Mouse (Mus musculus) forebrain, embryonic 10.5 days (tissue): ENCODE data around the gene Clec16a. TPM values are rescaled to one million over a fixed set of nuclear protein-coding genes. Genes with fewer than 3 reads are reported as not detected.

ENCODE experiments used
- DNase-seq: peaks from one replicate; pipeline ENCODE4 v3.0.0-alpha.2; 2017; ENCODE audit warnings: low spot score; ENCODE audit errors: extremely low spot score
- H3K27ac ChIP-seq: fragments of 300-500 bp; sonication (generic); 2 replicates; pipeline ENCODE4 v1.5.1; 2016; ENCODE audit warnings: mild to moderate bottlenecking
- H3K27me3 ChIP-seq: fragments of 300-500 bp; sonication (generic); 2 replicates; pipeline ENCODE4 v1.6.1; 2016; ENCODE audit warnings: mild to moderate bottlenecking; ENCODE audit not compliant: poor library complexity, severe bottlenecking
- H3K36me3 ChIP-seq: fragments of 300-500 bp; sonication (generic); replicated peaks from 2 replicates; pipeline ENCODE4 v1.6.1; 2016; ENCODE audit warnings: mild to moderate bottlenecking, moderate library complexity
- H3K4me1 ChIP-seq: fragments of 300-500 bp; sonication (generic); 2 replicates; pipeline ENCODE4 v1.6.1; 2016
- H3K4me3 ChIP-seq: fragments of 300-500 bp; sonication (generic); 2 replicates; pipeline ENCODE4 v1.5.1; 2016; ENCODE audit warnings: mild to moderate bottlenecking, moderate library complexity
- H3K9me3 ChIP-seq: fragments of 300-500 bp; sonication (generic); 2 replicates; pipeline ENCODE4 v1.6.1; 2016; ENCODE audit warnings: mild to moderate bottlenecking, moderate library complexity
- WGBS: fragments of 180-500 bp; shearing (Covaris S2); methylation state at CpG from one replicate; pipeline ENCODE4 v1.1.7; 2016; 5-methylcytosine and 5-hydroxymethylcytosine counted together
- polyA plus RNA-seq: library from polyadenylated mRNA; unstranded; fragments of >200 nt; fragmentation: Nextera tagmentation; extraction: Ambion mirVana; gene quantifications from 2 replicates; pipeline ENCODE4 v1.2.1, GENCODE M21; 2016

Clec16a gene
- polyA plus RNA-seq, 1 experiment from 2014 or later, result 29.7 TPM

DNA sequence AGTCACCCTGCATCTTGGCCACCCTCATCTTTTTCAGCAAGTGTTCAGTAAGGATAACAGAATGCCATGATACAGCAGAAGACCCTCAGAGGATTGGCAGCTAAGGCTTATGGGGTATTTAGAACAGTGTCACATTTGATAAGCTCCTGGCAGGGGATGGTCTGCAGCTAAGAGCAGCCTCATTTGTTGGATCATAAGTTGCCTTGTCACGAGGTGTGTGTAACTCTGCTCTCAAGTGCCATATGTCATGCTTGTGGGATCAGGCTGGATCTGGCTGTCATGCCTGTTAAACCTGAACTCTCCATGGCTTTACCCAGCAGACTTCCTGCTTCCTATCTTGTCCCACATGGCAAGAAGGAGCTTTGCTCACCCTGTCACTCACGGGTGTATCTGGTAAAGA lies 116.2 kb downstream of the Clec16a start:
- Histone ChIP-seq H3K4me3 (no peak overlapping the region), H3K36me3 (no peaks in the 10 kb centered on the region), H3K4me1 (peaks cover 37% of the 10 kb centered on the region), H3K27ac (no peak overlapping the region), H3K9me3 (no peaks in the 10 kb centered on the region), H3K27me3 (no peaks in the 10 kb centered on the region; the same call in 1 of the 2 replicates)
- no peak for DNase-seq
- 79% methylated on average over 2 of the region's 2 CpGs for WGBS

DNA sequence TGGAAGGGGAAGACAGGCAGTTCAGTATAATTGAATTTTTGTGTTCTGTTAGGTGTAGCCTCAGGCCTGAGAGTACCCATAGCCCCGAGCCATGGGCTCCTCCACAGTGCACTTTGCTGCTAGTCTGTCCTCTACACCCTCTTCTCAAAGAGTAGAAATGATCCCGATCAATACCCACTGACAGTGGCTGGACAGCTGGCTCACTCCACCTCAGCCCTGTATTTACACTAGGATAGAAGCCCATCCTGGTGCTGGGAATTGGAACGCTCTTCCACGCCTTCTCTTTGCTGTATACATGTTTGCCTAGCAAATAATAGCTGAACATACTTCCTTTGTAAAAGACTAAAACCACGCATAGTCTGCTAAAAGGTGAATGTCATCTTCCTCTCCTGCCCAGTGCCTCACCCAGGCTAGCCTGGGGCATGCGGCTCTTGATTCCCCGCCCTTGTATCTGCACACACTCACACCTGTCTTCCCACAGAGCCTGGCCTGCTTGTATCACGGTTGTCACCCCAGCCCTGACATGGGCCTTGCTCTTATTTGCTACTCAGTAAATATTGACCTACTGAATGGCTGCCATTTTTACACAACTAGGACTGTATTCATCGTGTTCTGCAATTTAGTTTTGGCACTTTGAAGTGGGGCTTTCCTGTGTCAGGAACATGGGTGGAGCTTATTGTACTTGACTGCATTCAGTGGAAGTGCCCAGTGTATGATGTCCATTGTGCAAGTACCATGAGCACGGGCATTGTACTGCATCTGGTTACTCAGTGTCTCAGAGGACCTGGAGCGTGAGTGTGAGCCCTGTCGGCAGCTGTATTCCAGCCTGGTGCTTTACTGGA lies 119.0 kb downstream of the Clec16a start:
- H3K27ac ChIP-seq, result no peak overlapping the region
- H3K36me3 ChIP-seq, result no peaks in the 10 kb centered on the region
- H3K4me1 ChIP-seq, result peaks cover 17% of the 10 kb centered on the region
- no peak for DNase-seq
- no peaks in the 10 kb centered on the region for H3K9me3 ChIP-seq
- H3K4me3 ChIP-seq, result no peak overlapping the region
- 91% methylated on average over 12 of the region's 12 CpGs for WGBS
- H3K27me3 ChIP-seq, result no peaks in the 10 kb centered on the region; the same call in 1 of the 2 replicates

- WGBS, result 65% methylated on average over 12 of the region's 12 CpGs
- H3K27ac ChIP-seq, result 0 out of 2 replicates have a peak overlapping the region, but pooled peaks have one; percentile 33
Measured at GRCm38 (mm10) chr16:10664921-10665894, 120.1 kb downstream of the Clec16a start.

DNA sequence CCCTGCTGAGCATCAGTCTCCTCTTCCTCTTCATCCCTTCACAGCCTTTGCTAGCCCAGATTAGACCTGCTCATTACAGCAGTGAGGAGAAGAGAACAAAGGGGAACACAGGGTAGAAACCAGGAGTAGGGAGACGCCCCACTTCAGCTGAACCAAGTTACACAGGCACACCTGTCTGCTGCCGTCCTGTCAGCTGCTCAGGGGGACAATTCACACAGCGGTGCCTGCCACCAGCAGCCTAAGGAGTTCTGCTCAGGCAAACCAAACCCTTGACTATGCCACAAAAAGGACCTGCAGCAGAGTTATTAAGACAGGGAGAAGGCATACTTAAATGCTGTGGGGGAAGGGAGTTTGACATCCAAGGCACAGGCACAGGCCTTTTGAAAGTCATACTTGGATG lies 121.6 kb downstream of the Clec16a start:
- no peak overlapping the region for H3K27ac ChIP-seq
- WGBS, result 63% methylated on average over 3 of the region's 3 CpGs

More at GRCm38 (mm10) chr16:10664921-10665894, 120.1 kb downstream of the Clec16a start:
- H3K4me1 ChIP-seq, result peaks cover 12% of the 10 kb centered on the region
- H3K36me3 ChIP-seq, result no peaks in the 10 kb centered on the region
- no peaks in the 10 kb centered on the region; the same call in 1 of the 2 replicates for H3K27me3 ChIP-seq
- no peak overlapping the region for H3K4me3 ChIP-seq
- no peaks in the 10 kb centered on the region for H3K9me3 ChIP-seq
- DNase-seq, result no peak

GRCm38 (mm10) chr16:10668453-10668852 lies 123.3 kb downstream of the Clec16a start:
- Histone ChIP-seq H3K36me3 (no peaks in the 10 kb centered on the region), H3K9me3 (no peaks in the 10 kb centered on the region), H3K4me1 (peaks cover 12% of the 10 kb centered on the region), H3K27me3 (no peaks in the 10 kb centered on the region), H3K4me3 (no peak overlapping the region), H3K27ac (no peak overlapping the region)
- 84% methylated on average over 8 of the region's 8 CpGs for WGBS
- DNase-seq, result no peak

More for the DNA sequence above, 121.6 kb downstream of the Clec16a start:
- no peaks in the 10 kb centered on the region for H3K36me3 ChIP-seq
- H3K4me3 ChIP-seq, result no peak overlapping the region
- no peaks in the 10 kb centered on the region for H3K9me3 ChIP-seq
- no peak for DNase-seq
- peaks cover 12% of the 10 kb centered on the region for H3K4me1 ChIP-seq
- H3K27me3 ChIP-seq, result no peaks in the 10 kb centered on the region

DNA sequence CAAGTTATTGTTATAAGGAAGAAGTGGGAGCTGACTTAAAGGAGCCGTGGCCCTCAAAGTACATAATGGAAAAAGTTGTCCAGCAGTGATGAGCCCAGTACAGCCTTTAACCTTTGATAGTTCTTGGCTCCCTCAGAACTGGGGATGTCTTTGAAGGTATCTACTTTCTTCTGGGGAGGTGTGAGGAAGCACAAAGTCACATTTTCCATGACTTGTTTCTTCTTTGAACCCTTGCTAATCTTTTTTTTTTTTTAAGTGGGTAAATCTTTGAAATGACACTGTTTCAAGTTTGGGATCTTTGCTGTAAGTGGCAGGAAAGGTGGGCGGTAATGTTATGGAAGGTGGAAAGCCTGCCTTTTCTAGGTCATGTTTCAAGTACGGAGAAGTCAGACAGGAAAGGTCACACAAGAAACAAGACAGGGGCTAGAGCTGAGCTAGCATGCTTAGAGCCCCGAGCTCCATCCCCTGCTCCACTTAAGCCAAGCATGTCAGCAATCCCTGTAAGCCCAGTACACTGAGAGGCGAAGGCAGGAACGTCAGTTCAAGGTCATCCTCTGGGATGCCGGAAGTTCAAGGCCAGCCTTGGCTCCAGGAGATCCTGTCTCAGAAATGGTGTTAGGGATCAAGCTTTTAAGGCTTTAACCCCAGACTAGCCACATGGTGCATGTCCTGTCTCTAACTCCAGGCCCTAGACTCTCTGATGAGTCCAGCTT lies 124.0 kb downstream of the Clec16a start:
- 88% methylated on average over 7 of the region's 7 CpGs for WGBS
- Histone ChIP-seq H3K4me3 (no peak overlapping the region), H3K27me3 (no peaks in the 10 kb centered on the region), H3K27ac (no peak overlapping the region), H3K4me1 (peaks cover 12% of the 10 kb centered on the region), H3K9me3 (no peaks in the 10 kb centered on the region), H3K36me3 (no peaks in the 10 kb centered on the region)
- DNase-seq, result no peak

DNA sequence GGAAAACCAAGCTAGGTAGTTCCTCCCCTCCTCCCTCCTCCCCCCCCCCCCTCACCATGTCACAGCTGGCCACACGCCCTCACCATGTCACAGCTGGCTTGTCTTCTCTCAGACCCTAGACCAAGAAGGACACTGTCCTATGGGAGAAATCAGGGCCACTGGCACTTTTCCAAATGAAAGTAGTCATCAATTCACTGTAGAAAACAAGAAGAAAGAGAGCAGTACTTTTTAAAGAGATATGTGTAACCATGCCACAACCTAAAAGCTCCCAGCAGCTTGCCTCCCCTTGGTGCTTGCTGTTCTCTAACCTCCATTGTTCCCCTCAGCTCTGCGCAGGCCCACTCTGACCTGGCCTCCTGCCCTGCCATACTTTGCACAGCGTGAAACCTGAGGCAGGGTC lies 124.8 kb downstream of the Clec16a start:
- DNase-seq, result no peak
- Histone ChIP-seq H3K9me3 (no peaks in the 10 kb centered on the region), H3K4me3 (no peak overlapping the region), H3K27me3 (no peaks in the 10 kb centered on the region), H3K36me3 (no peaks in the 10 kb centered on the region), H3K27ac (no peak overlapping the region), H3K4me1 (peaks cover 11% of the 10 kb centered on the region)
- 73% methylated on average over 3 of the region's 3 CpGs for WGBS

DNA sequence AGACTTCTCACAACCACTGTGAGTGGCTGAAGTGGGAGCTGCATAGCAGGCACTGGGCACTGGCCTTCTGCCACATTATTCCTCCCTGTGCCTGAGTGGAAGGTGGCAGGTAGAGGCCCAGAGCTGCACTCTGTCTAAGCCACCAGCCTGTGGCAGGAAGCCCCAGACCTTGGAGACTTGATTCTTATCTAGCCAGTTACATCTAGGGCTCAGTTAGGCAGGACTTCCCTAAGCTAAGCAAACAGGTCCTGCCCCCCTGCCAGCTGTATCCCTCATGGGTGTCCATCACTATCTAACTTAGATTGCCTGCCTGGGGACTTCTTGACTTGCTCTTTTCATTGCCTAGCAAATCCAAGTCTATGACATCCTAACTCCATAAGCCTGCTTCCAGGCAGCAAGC lies 127.4 kb downstream of the Clec16a start:
- no peak for DNase-seq
- no peaks in the 10 kb centered on the region for H3K36me3 ChIP-seq
- H3K27me3 ChIP-seq, result no peaks in the 10 kb centered on the region
- no peak overlapping the region for H3K4me3 ChIP-seq
- H3K4me1 ChIP-seq, result no peaks in the 10 kb centered on the region
- no peaks in the 10 kb centered on the region for H3K9me3 ChIP-seq
- no peak overlapping the region for H3K27ac ChIP-seq

- Histone ChIP-seq H3K4me3 (no peak overlapping the region), H3K36me3 (no peaks in the 10 kb centered on the region), H3K4me1 (no peaks in the 10 kb centered on the region), H3K9me3 (no peaks in the 10 kb centered on the region), H3K27me3 (no peaks in the 10 kb centered on the region), H3K27ac (no peak overlapping the region)
- 77% methylated on average over 2 of the region's 2 CpGs for WGBS
- no peak for DNase-seq
Measured at GRCm38 (mm10) chr16:10674020-10674419, 128.9 kb downstream of the Clec16a start.

- H3K9me3 ChIP-seq, result no peaks in the 10 kb centered on the region
- no peak overlapping the region for H3K4me3 ChIP-seq
- 79% methylated on average over 2 of the region's 2 CpGs for WGBS
- DNase-seq, result no peak
- no peaks in the 10 kb centered on the region for H3K36me3 ChIP-seq
- H3K4me1 ChIP-seq, result no peaks in the 10 kb centered on the region
- no peaks in the 10 kb centered on the region for H3K27me3 ChIP-seq
- no peak overlapping the region for H3K27ac ChIP-seq
Measured at GRCm38 (mm10) chr16:10674957-10675356, 129.8 kb downstream of the Clec16a start.

GRCm38 (mm10) chr16:10675612-10676011 lies 130.5 kb downstream of the Clec16a start:
- Histone ChIP-seq H3K9me3 (no peaks in the 10 kb centered on the region), H3K4me3 (no peak overlapping the region), H3K27ac (no peak overlapping the region), H3K4me1 (no peaks in the 10 kb centered on the region), H3K27me3 (no peaks in the 10 kb centered on the region), H3K36me3 (no peaks in the 10 kb centered on the region)
- 89% methylated on average over 1 of the region's 1 CpGs for WGBS
- no peak for DNase-seq

DNA sequence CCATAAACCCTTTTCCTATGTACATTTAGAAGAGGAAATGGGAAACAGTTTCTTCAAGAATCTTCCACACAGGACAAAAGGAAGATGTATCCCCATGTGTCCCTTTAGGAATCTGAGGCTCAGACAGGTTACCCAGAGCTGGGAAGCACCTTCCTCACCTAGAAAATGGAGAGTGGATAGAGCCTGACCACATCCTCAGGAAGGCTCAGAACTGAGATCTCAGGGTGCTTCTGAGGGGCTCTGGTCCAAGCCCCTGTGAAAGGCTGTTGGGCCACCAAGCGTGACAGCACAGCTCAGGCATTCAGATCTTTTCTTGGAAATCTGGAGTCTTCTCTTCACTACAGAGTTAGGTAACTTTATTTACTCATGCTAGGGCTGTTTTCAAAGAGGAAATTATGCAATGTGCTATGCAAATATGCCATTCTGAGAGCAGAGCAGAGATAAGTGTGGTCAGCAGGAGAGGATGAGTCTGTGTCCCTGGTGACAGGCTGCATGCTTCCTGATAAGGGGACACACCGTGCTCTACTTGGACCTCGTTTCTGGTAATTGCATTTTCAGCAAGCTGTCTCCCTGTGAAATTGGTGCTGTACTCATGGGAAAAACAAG lies 131.4 kb downstream of the Clec16a start:
- DNase-seq, result no peak
- H3K27me3 ChIP-seq, result no peaks in the 10 kb centered on the region
- 78% methylated on average over 3 of the region's 3 CpGs for WGBS
- H3K4me3 ChIP-seq, result no peak overlapping the region
- H3K27ac ChIP-seq, result no peak overlapping the region
- H3K4me1 ChIP-seq, result no peaks in the 10 kb centered on the region
- H3K36me3 ChIP-seq, result no peaks in the 10 kb centered on the region
- no peaks in the 10 kb centered on the region for H3K9me3 ChIP-seq
